Mouse (Mus musculus) heart, adult 2 months (tissue): Measurements from ENCODE around the gene Cend1.

ENCODE experiments used
- CTCF ChIP-seq: fragments of 200-600 bp; IDR thresholded peaks from 2 replicates; pipeline ENCODE4 v1.8.1; 2022; ENCODE audit warnings: antibody characterized with exemption, mild to moderate bottlenecking, moderate library complexity
- EP300 ChIP-seq: fragments of 200-500 bp; IDR thresholded peaks from 2 replicates; pipeline ENCODE4 v1.6.1; 2011; ENCODE audit warnings: low read depth, low read length, control low read depth; ENCODE audit not compliant: insufficient read depth
- POLR2A ChIP-seq: fragments of 200-500 bp; IDR thresholded peaks from 2 replicates; pipeline ENCODE4 v1.6.1; 2011; ENCODE audit warnings: mild to moderate bottlenecking, low read depth, low read length, control low read depth; ENCODE audit not compliant: insufficient read depth

DNA sequence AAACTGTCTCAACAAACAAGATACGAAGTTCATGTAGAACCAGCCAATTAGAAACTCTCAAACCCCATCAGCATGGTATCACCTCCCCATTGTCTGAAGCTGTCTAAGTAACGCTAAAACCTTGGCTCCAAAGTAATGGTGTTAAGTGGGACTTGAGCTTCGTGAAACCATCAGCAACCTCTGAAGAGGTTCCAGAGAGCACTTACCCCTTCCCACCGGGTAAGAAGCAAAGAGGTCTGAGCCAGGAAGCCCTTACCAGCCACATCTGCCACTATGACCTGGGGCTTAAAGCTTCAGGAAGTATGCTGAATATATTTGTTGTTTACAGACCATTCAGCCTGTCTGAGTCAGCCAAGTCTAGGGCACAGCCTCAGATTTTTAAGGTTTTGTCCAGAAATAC is 23.8 kb downstream of the Cend1 start:
- no peak for TF ChIP-seq POLR2A
- TF ChIP-seq CTCF: no peak
- TF ChIP-seq EP300: no peak
